Mouse (Mus musculus): Measurements from ENCODE around the gene En1. TPM values are rescaled to one million over a fixed set of nuclear protein-coding genes. Genes with fewer than 3 reads are reported as not detected.

The En1 gene
- polyA plus RNA-seq, 1 experiment from 2014 or later, result not detected

- H3K9me3 ChIP-seq (replicated peaks), result no peaks in the 10 kb centered on the region
- peaks cover 7% of the 10 kb centered on the region; the same call in 1 of the 2 replicates for H3K4me1 ChIP-seq (replicated peaks)
- H3K4me3 ChIP-seq (replicated peaks), result no peak overlapping the region
- no peaks in the 10 kb centered on the region for H3K36me3 ChIP-seq
- DNase-seq (no peak), ATAC-seq (ENCODE audit: low read depth) (no peak)
- peaks cover 100% of the 10 kb centered on the region for H3K27me3 ChIP-seq
- H3K4me2 ChIP-seq, result no peak overlapping the region
- 1% methylated on average over 16 of the region's 16 CpGs for WGBS (ENCODE audit: insufficient replicate concordance)
- no peak overlapping the region for H3K27ac ChIP-seq
- no peak overlapping the region for H3K9ac ChIP-seq
These were observed 873 bp upstream of the En1 start for GRCm38 (mm10) chr1:120601253-120601836.

GRCm38 (mm10) chr1:120602876-120603655 is 848 bp downstream of the En1 start:
- Histone ChIP-seq H3K9ac (no peak overlapping the region), H3K4me3 (replicated peaks) (peak overlapping the region; percentile 36), H3K4me2 (peak overlapping the region; percentile 57), H3K27ac (no peak overlapping the region), H3K27me3 (peaks cover 99% of the 10 kb centered on the region), H3K9me3 (replicated peaks) (no peaks in the 10 kb centered on the region), H3K36me3 (no peaks in the 10 kb centered on the region), H3K4me1 (replicated peaks) (peaks cover 7% of the 10 kb centered on the region; the same call in 1 of the 2 replicates)
- 1% methylated on average over 54 of the region's 83 CpGs for WGBS (ENCODE audit: insufficient replicate concordance)
- DNase-seq (no peak), ATAC-seq (ENCODE audit: low read depth) (no peak)

- Histone ChIP-seq H3K27ac (no peak overlapping the region), H3K4me2 (peak overlapping the region; percentile 57), H3K4me3 (replicated peaks) (peak overlapping the region; percentile 36), H3K36me3 (no peaks in the 10 kb centered on the region), H3K4me1 (replicated peaks) (peaks cover 7% of the 10 kb centered on the region; the same call in 1 of the 2 replicates), H3K9ac (no peak overlapping the region), H3K9me3 (replicated peaks) (no peaks in the 10 kb centered on the region), H3K27me3 (peaks cover 99% of the 10 kb centered on the region)
- ATAC-seq (ENCODE audit: low read depth) (no peak), DNase-seq (no peak)
- WGBS (ENCODE audit: insufficient replicate concordance), result under 1% methylated on average over 35 of the region's 35 CpGs
These were observed 1.4 kb downstream of the En1 start for GRCm38 (mm10) chr1:120603656-120604051.

- no peak overlapping the region for H3K27ac ChIP-seq
- peaks cover 99% of the 10 kb centered on the region for H3K27me3 ChIP-seq
- no peak overlapping the region for H3K4me2 ChIP-seq
- no peak overlapping the region for H3K4me3 ChIP-seq (replicated peaks)
- peaks cover 7% of the 10 kb centered on the region; the same call in 1 of the 2 replicates for H3K4me1 ChIP-seq (replicated peaks)
- no peak overlapping the region for H3K9ac ChIP-seq
- H3K9me3 ChIP-seq (replicated peaks), result no peaks in the 10 kb centered on the region
- H3K36me3 ChIP-seq, result no peaks in the 10 kb centered on the region
- no peak for ATAC-seq (ENCODE audit: low read depth)
- 4% methylated on average over 30 of the region's 30 CpGs for WGBS (ENCODE audit: insufficient replicate concordance)
- DNase-seq, result no peak
These were observed 2.4 kb downstream of the En1 start for GRCm38 (mm10) chr1:120604431-120605142.

GRCm38 (mm10) chr1:120605143-120605435 is 2.9 kb downstream of the En1 start:
- Histone ChIP-seq H3K27ac (no peak overlapping the region), H3K27me3 (peaks cover 99% of the 10 kb centered on the region), H3K9me3 (replicated peaks) (no peaks in the 10 kb centered on the region), H3K4me3 (replicated peaks) (no peak overlapping the region), H3K4me1 (replicated peaks) (peaks cover 7% of the 10 kb centered on the region; the same call in 1 of the 2 replicates), H3K9ac (no peak overlapping the region), H3K4me2 (no peak overlapping the region), H3K36me3 (no peaks in the 10 kb centered on the region)
- 8% methylated on average over 8 of the region's 8 CpGs for WGBS (ENCODE audit: insufficient replicate concordance)
- ATAC-seq (ENCODE audit: low read depth) (no peak), DNase-seq (no peak)

- Histone ChIP-seq H3K9ac (no peak overlapping the region), H3K4me3 (replicated peaks) (no peak overlapping the region), H3K4me2 (no peak overlapping the region), H3K9me3 (replicated peaks) (no peaks in the 10 kb centered on the region), H3K36me3 (no peaks in the 10 kb centered on the region), H3K27me3 (peaks cover 99% of the 10 kb centered on the region), H3K4me1 (replicated peaks) (peaks cover 7% of the 10 kb centered on the region; the same call in 1 of the 2 replicates), H3K27ac (no peak overlapping the region)
- WGBS (ENCODE audit: insufficient replicate concordance), result 3% methylated on average over 6 of the region's 6 CpGs
- DNase-seq (no peak), ATAC-seq (ENCODE audit: low read depth) (no peak)
These were observed 3.5 kb downstream of the En1 start for GRCm38 (mm10) chr1:120605521-120606310.

- no peak overlapping the region for H3K4me2 ChIP-seq
- H3K4me3 ChIP-seq (replicated peaks), result 0 out of 2 replicates have a peak overlapping the region, but pooled peaks have one; percentile 3
- H3K9ac ChIP-seq, result no peak overlapping the region
- H3K4me1 ChIP-seq (replicated peaks), result peaks cover 7% of the 10 kb centered on the region; the same call in 1 of the 2 replicates
- H3K27ac ChIP-seq, result no peak overlapping the region
- no peaks in the 10 kb centered on the region for H3K9me3 ChIP-seq (replicated peaks)
- 2% methylated on average over 50 of the region's 52 CpGs for WGBS (ENCODE audit: insufficient replicate concordance)
- ATAC-seq (ENCODE audit: low read depth) (no peak), DNase-seq (no peak)
- peaks cover 99% of the 10 kb centered on the region for H3K27me3 ChIP-seq
- no peaks in the 10 kb centered on the region for H3K36me3 ChIP-seq
These were observed 4.7 kb downstream of the En1 start for GRCm38 (mm10) chr1:120606641-120607575.

- 10% methylated on average over 11 of the region's 11 CpGs for WGBS (ENCODE audit: insufficient replicate concordance)
- peaks cover 99% of the 10 kb centered on the region for H3K27me3 ChIP-seq
- no peaks in the 10 kb centered on the region for H3K36me3 ChIP-seq
- no peak overlapping the region for H3K27ac ChIP-seq
- ATAC-seq (ENCODE audit: low read depth), result no peak
- H3K4me3 ChIP-seq (replicated peaks), result no peak overlapping the region
- no peak for DNase-seq
- no peak overlapping the region for H3K4me2 ChIP-seq
- H3K9ac ChIP-seq, result no peak overlapping the region
- no peaks in the 10 kb centered on the region for H3K9me3 ChIP-seq (replicated peaks)
- peaks cover 5% of the 10 kb centered on the region; the same call in 1 of the 2 replicates for H3K4me1 ChIP-seq (replicated peaks)
These were observed 5.6 kb downstream of the En1 start for GRCm38 (mm10) chr1:120607576-120608400.

- Histone ChIP-seq H3K9ac (no peak overlapping the region), H3K9me3 (replicated peaks) (no peaks in the 10 kb centered on the region), H3K4me1 (replicated peaks) (no peaks in the 10 kb centered on the region), H3K27me3 (peaks cover 99% of the 10 kb centered on the region), H3K36me3 (no peaks in the 10 kb centered on the region), H3K4me3 (replicated peaks) (no peak overlapping the region), H3K27ac (no peak overlapping the region), H3K4me2 (no peak overlapping the region)
- ATAC-seq (ENCODE audit: low read depth) (no peak), DNase-seq (no peak)
- WGBS (ENCODE audit: insufficient replicate concordance), result 29% methylated on average over 3 of the region's 3 CpGs
These were observed 6.2 kb downstream of the En1 start for GRCm38 (mm10) chr1:120608461-120608860.

GRCm38 (mm10) chr1:120609611-120610010 is 7.4 kb downstream of the En1 start:
- Histone ChIP-seq H3K9ac (no peak overlapping the region), H3K9me3 (replicated peaks) (no peaks in the 10 kb centered on the region), H3K36me3 (no peaks in the 10 kb centered on the region), H3K4me1 (replicated peaks) (no peaks in the 10 kb centered on the region), H3K27ac (no peak overlapping the region), H3K4me3 (replicated peaks) (no peak overlapping the region), H3K27me3 (peaks cover 99% of the 10 kb centered on the region), H3K4me2 (no peak overlapping the region)
- 1% methylated on average over 6 of the region's 6 CpGs for WGBS (ENCODE audit: insufficient replicate concordance)
- DNase-seq, result no peak
- no peak for ATAC-seq (ENCODE audit: low read depth)
